Mouse (Mus musculus) CH12.LX (cell line): ENCODE results near the gene Efcab3. TPM values are rescaled to one million over a fixed set of nuclear protein-coding genes. Genes with fewer than 3 reads are reported as not detected.

Experiments
- DNase-seq: peaks from one replicate; pipeline ENCODE4 v3.0.0-alpha.2; 2013; ENCODE audit errors: extremely low read depth
- H3K27ac ChIP-seq: 2 replicates; pipeline ENCODE4 v1.5.1; 2012; ENCODE audit warnings: low read depth, mild to moderate bottlenecking, control low read depth, moderate library complexity; ENCODE audit not compliant: insufficient read depth
- H3K27me3 ChIP-seq: replicated peaks from 2 replicates; pipeline ENCODE3; 2012; ENCODE audit warnings: inconsistent platforms
- H3K36me3 ChIP-seq, 2 experiments: replicated peaks in 1 of 2; 2 replicates each; pipeline versions ENCODE3 to v1.6.1; 2012; ENCODE audit warnings: inconsistent platforms in 1 of 2, low read length in 1 of 2, mild to moderate bottlenecking in 1 of 2, mixed read lengths in 1 of 2, moderate library complexity in 1 of 2; ENCODE audit not compliant: control insufficient read depth in 1 of 2, insufficient read depth in 1 of 2
- H3K4me1 ChIP-seq, 2 experiments: 2 replicates each; pipeline ENCODE4 v1.6.1; 2012; ENCODE audit warnings: inconsistent platforms in 1 of 2, moderate library complexity in 1 of 2; ENCODE audit not compliant: insufficient read depth in 2 of 2, control insufficient read depth in 1 of 2
- H3K4me2 ChIP-seq: 2 replicates; pipeline ENCODE4 v1.6.1; 2012; ENCODE audit warnings: low read depth, mild to moderate bottlenecking, control low read depth; ENCODE audit not compliant: poor library complexity, insufficient read depth, severe bottlenecking
- H3K4me3 ChIP-seq, 3 experiments: fragments of 150-350 bp in 1 of 3; sonication (generic) in 1 of 3; replicated peaks in 1 of 3; 2 replicates each; pipeline versions ENCODE3 to v1.5.1; 2011 to 2012; ENCODE audit warnings: low read depth in 2 of 3, low read length in 2 of 3, mild to moderate bottlenecking in 2 of 3, moderate library complexity in 2 of 3, control low read depth in 1 of 3, improper control_type of control experiment in 1 of 3, inconsistent platforms in 1 of 3, mixed read lengths in 1 of 3; ENCODE audit not compliant: poor library complexity in 1 of 3
- H3K79me2 ChIP-seq: replicated peaks from 2 replicates; pipeline ENCODE4 v1.6.1; 2012; ENCODE audit warnings: mild to moderate bottlenecking, moderate library complexity; ENCODE audit not compliant: control insufficient read depth, poor library complexity, insufficient read depth, severe bottlenecking; ENCODE audit errors: extremely low read depth
- H3K9ac ChIP-seq: 2 replicates; pipeline ENCODE4 v1.6.1; 2012; ENCODE audit warnings: low read depth, mild to moderate bottlenecking, control low read depth, moderate library complexity; ENCODE audit not compliant: insufficient read depth
- H3K9me3 ChIP-seq: replicated peaks from 2 replicates; pipeline ENCODE3; 2012; ENCODE audit warnings: low read length, inconsistent platforms, mixed read lengths
- BHLHE40 ChIP-seq: IDR thresholded peaks from 2 replicates; pipeline ENCODE4 v1.6.1; 2011; ENCODE audit warnings: mild to moderate bottlenecking, low read depth, low read length, improper control_type of control experiment
- CHD1 ChIP-seq: IDR thresholded peaks from 2 replicates; pipeline ENCODE4 v1.6.1; 2012; ENCODE audit warnings: low read depth, low read length, improper control_type of control experiment, inconsistent platforms
- CHD2 ChIP-seq: IDR thresholded peaks from 2 replicates; pipeline ENCODE4 v1.6.1; 2011; ENCODE audit warnings: low read length, improper control_type of control experiment
- E2F4 ChIP-seq: IDR thresholded peaks from 2 replicates; pipeline ENCODE4 v1.6.1; 2011; ENCODE audit warnings: low read depth, low read length, improper control_type of control experiment; ENCODE audit not compliant: insufficient replicate concordance
- ELF1 ChIP-seq: IDR thresholded peaks from 2 replicates; pipeline ENCODE4 v1.6.1; 2014; ENCODE audit warnings: low read depth, mild to moderate bottlenecking, inconsistent platforms, low read length, improper control_type of control experiment
- EP300 ChIP-seq: IDR thresholded peaks from 2 replicates; pipeline ENCODE4 v1.6.1; 2011; ENCODE audit warnings: low read length, improper control_type of control experiment
- ETS1 ChIP-seq: conservative IDR thresholded peaks from 2 replicates; pipeline ENCODE4 v1.6.1; 2012; ENCODE audit warnings: low read depth, mild to moderate bottlenecking, inconsistent platforms, low read length, improper control_type of control experiment, moderate library complexity
- IRF4 ChIP-seq: IDR thresholded peaks from 2 replicates; pipeline ENCODE4 v1.6.1; 2014; ENCODE audit warnings: low read depth, mild to moderate bottlenecking, inconsistent platforms, low read length, improper control_type of control experiment
- JUND ChIP-seq: conservative IDR thresholded peaks from 2 replicates; pipeline ENCODE4 v1.6.1; 2011; ENCODE audit warnings: low read depth, low read length, improper control_type of control experiment
- MAX ChIP-seq: IDR thresholded peaks from 2 replicates; pipeline ENCODE4 v1.6.1; 2011; ENCODE audit warnings: low read length, improper control_type of control experiment
- MXI1 ChIP-seq: IDR thresholded peaks from 2 replicates; pipeline ENCODE4 v1.6.1; 2011; ENCODE audit warnings: mild to moderate bottlenecking, low read depth, low read length, improper control_type of control experiment
- NRF1 ChIP-seq: IDR thresholded peaks from 2 replicates; pipeline ENCODE4 v1.6.1; 2014; ENCODE audit warnings: low read depth, mild to moderate bottlenecking, inconsistent platforms, low read length, improper control_type of control experiment, moderate library complexity
- PAX5 ChIP-seq: IDR thresholded peaks from 2 replicates; pipeline ENCODE4 v1.6.1; 2012; ENCODE audit warnings: low read length, inconsistent platforms, mixed read lengths
- POLR2A ChIP-seq: IDR thresholded peaks from 2 replicates; pipeline ENCODE4 v1.6.1; 2011; ENCODE audit warnings: low read depth, mild to moderate bottlenecking, improper control_type of control experiment, low read length
- POLR2AphosphoS2 ChIP-seq: IDR thresholded peaks from 2 replicates; pipeline ENCODE4 v1.6.1; 2011; ENCODE audit warnings: low read depth, low read length, improper control_type of control experiment
- RAD21 ChIP-seq: IDR thresholded peaks from 2 replicates; pipeline ENCODE4 v1.6.1; 2011; ENCODE audit warnings: low read depth, mild to moderate bottlenecking, low read length, improper control_type of control experiment, moderate library complexity
- RCOR1 ChIP-seq: conservative IDR thresholded peaks from 2 replicates; pipeline ENCODE4 v1.6.1; 2012; ENCODE audit warnings: low read depth, mild to moderate bottlenecking, inconsistent platforms, low read length, improper control_type of control experiment
- SIN3A ChIP-seq: IDR thresholded peaks from 2 replicates; pipeline ENCODE4 v1.6.1; 2012; ENCODE audit warnings: low read length, improper control_type of control experiment, inconsistent platforms
- SMC3 ChIP-seq: IDR thresholded peaks from 2 replicates; pipeline ENCODE4 v1.6.1; 2011; ENCODE audit warnings: low read depth, low read length, improper control_type of control experiment
- TCF12 ChIP-seq: IDR thresholded peaks from 2 replicates; pipeline ENCODE4 v1.6.1; 2014; ENCODE audit warnings: low read depth, mild to moderate bottlenecking, inconsistent platforms, low read length, improper control_type of control experiment
- UBTF ChIP-seq: IDR thresholded peaks from 2 replicates; pipeline ENCODE4 v1.6.1; 2012; ENCODE audit warnings: low read depth, mild to moderate bottlenecking, inconsistent platforms, low read length, improper control_type of control experiment, moderate library complexity
- ZKSCAN1 ChIP-seq: IDR thresholded peaks from 2 replicates; pipeline ENCODE4 v1.6.1; 2012; ENCODE audit warnings: low read depth, inconsistent platforms, low read length, improper control_type of control experiment, borderline replicate concordance
- ZMIZ1 ChIP-seq: IDR thresholded peaks from 2 replicates; pipeline ENCODE4 v1.6.1; 2012; ENCODE audit warnings: low read depth, mild to moderate bottlenecking, inconsistent platforms, low read length, improper control_type of control experiment
- dilution Hi-C: fragments of 300-500 bp; cut with MboI; formaldehyde crosslinking; loops from 2 replicates; pipeline ENCODE4 v1.14.3; 2020; ENCODE audit warnings: low sequenced_read_pairs; ENCODE audit not compliant: extremely low pct_unique_long_range_greater_than_20kb, extremely low pct_ligation_motif_present
- in situ Hi-C: fragments of 300-500 bp; cut with MboI; formaldehyde crosslinking; loops from 3 replicates; pipeline ENCODE4 v1.14.3; 2019; ENCODE audit warnings: low sequenced_read_pairs, low pct_ligation_motif_present, low pct_unique_long_range_greater_than_20kb, mixed read lengths
- polyA plus RNA-seq: library from polyadenylated mRNA; unstranded; fragments of >175 nt; gene quantifications from 2 replicates; pipeline ENCODE4 v1.2.1, GENCODE M21; 2012; ENCODE audit warnings: low read depth; ENCODE audit not compliant: insufficient read length
- total RNA-seq, 2 experiments: library from RNA; depleted of rRNA; stranded (reverse); fragments of 300-350 nt in 1 of 2; fragments of >200 nt in 1 of 2; gene quantifications; 2 replicates each; pipeline ENCODE4 v1.2.3; 2012 to 2014

Gene Efcab3
- total and polyA plus RNA-seq, 3 experiments = 3.0 to 12.2 (median 5.9) TPM

DNA sequence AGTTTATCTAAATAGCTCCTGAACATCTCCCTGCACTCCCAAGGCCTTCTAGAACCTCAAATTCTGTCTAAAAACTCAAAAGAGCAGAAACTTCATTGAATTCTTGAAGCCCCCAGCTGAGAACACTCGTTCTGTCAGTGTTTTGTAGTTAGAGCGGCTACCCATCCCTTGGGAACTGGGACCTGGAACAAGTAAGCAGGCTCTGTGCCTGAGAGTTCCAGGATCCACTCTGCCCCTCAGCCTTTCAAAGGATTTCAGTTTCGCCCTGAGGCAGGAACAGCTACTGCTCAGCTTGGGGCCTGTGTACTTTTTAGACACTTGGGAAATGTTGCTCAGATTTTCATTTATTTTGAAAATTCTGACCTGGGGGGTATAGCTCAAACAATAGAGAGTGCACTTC lies 83.2 kb downstream of the Efcab3 start, which contains the start of gene Gm10842:
Gene Gm10842 (plus strand): TSS at position 301 of the 400 bp plus-strand sequence.
- H3K4me2 ChIP-seq = no peak within 1 kb of the TSS
- DNase-seq = no peak
- no peaks in the 10 kb centered on the region for H3K79me2 ChIP-seq
- H3K9ac ChIP-seq = no peak within 1 kb of the TSS
- H3K27me3 ChIP-seq = no peaks in the 10 kb centered on the region
- peaks cover 0 to 9% of the 10 kb centered on the region in 2 experiments for H3K36me3 ChIP-seq
- TF ChIP-seq POLR2AphosphoS2 (no peak), MXI1 (no peak), RAD21 (no peak), SIN3A (no peak), PAX5 (no peak), POLR2A (no peak), EP300 (no peak), UBTF (no peak)
- TF ChIP-seq, all 38 proteins: peak for 0
- Histone ChIP-seq H3K9me3 (no peaks in the 10 kb centered on the region), H3K27ac (no peak within 1 kb of the TSS), H3K4me1 (peaks cover 0 to under 1% of the 10 kb centered on the region in 2 experiments; a peak in 2 of 4 replicates), H3K4me3 (no peak within 1 kb of the TSS)
- dilution Hi-C loops = no loop called here
- in situ Hi-C loops = no loop called here

GRCm38 (mm10) chr11:105149353-105149752 lies 86.0 kb downstream of the Efcab3 start:
- no peak overlapping the region for H3K9ac ChIP-seq
- H3K9me3 ChIP-seq = no peaks in the 10 kb centered on the region
- H3K27me3 ChIP-seq = no peaks in the 10 kb centered on the region
- dilution Hi-C loops (no loop called here), in situ Hi-C loops (no loop called here)
- H3K36me3 ChIP-seq = no peaks in the 10 kb centered on the region
- no peak overlapping the region for H3K4me2 ChIP-seq
- DNase-seq = no peak
- H3K4me1 ChIP-seq = peaks cover 0 to 4% of the 10 kb centered on the region in 2 experiments; a peak in 2 of 4 replicates
- no peak overlapping the region for H3K4me3 ChIP-seq
- TF ChIP-seq MAX = no peak
- TF ChIP-seq RCOR1 = no peak
- TF ChIP-seq POLR2A = no peak
- TF ChIP-seq PAX5 = no peak
- no peak for TF ChIP-seq TCF12
- TF ChIP-seq ELF1 = no peak
- no peak for TF ChIP-seq SMC3
- no peak for TF ChIP-seq NRF1
- no peak for TF ChIP-seq BHLHE40
- TF ChIP-seq ETS1 = no peak
- TF ChIP-seq ZKSCAN1 = no peak
- no peak for TF ChIP-seq IRF4
- TF ChIP-seq CHD2 = no peak
- TF ChIP-seq ZMIZ1 = no peak
- TF ChIP-seq JUND = no peak
- no peak for TF ChIP-seq RAD21
- TF ChIP-seq CHD1 = no peak
- TF ChIP-seq E2F4 = no peak
- no peak overlapping the region for H3K27ac ChIP-seq
- H3K79me2 ChIP-seq = no peaks in the 10 kb centered on the region
